Mouse (Mus musculus): Measurements from ENCODE around the gene Prkd1. TPM values are rescaled to one million over a fixed set of nuclear protein-coding genes. Genes with fewer than 3 reads are reported as not detected.

Prkd1 gene
- total RNA-seq (2023), result not detected

GRCm38 (mm10) chr12:50648671-50649541 is at the start of gene Prkd1:
TSS of gene Prkd1 (minus strand) at chr12:50649098.

Data from monocyte, adult 59 days (primary cell).